Mouse (Mus musculus) spleen, postnatal 36 days (tissue): ENCODE results near the gene Actr2.
"Not testable (repeated sequence)": the region's sequence is repeated elsewhere in the genome, so short reads cannot be mapped to it uniquely, and the experiment has no call there.

Experiments
- DNase-seq, 2 experiments: peaks; one replicate each; pipeline ENCODE4 v3.0.0; 2022; ENCODE audit warnings: low spot score in 2 of 2, mixed read lengths in 1 of 2

Actr2 gene

GRCm38 (mm10) chr11:20112741-20113480 lies at the start of gene Actr2:
TSS of gene Actr2 (minus strand) at chr11:20112913.
- peak; percentile 98 to 99 for DNase-seq

DNA sequence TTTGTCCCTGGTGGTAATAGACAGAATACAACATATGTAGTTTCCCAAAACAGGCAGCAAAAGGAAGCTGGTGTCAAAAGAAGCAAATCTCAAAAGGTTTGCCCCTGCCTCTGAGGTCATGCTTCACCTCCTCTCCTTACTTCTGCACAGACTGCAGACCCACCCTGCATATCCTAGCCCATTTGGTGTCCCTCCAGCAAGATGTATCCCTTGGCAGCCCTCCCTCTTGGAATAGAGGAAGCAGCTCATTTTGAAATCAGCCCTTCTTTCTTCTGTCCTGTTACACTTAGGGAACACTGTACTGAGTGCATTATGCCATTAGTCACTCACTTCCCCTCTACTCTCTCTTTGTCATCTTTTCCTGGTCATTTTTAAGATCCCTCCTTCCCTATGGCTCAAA lies 46.2 kb upstream of the Actr2 start:
- no peak for DNase-seq

DNA sequence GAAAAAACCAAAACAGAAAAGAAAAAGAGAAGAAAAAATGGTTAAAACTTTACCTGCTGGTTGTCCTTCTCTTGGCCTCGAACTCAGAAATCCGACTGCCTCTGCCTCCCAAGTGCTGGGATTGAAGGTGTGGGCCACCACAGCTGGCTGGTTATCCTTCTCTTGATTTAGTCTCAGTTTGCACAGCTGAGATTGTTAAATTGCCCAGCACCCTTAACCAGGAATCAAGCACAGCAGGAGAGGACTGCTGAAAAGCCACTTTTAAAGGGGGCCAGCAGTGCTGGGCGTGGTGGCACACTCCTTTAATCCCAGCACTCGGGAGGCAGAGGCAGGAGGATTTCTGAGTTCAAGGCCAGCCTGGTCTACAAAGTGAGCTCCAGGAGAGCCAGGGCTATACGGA lies 40.8 kb upstream of the Actr2 start:
- DNase-seq: not testable (repeated sequence)

DNA sequence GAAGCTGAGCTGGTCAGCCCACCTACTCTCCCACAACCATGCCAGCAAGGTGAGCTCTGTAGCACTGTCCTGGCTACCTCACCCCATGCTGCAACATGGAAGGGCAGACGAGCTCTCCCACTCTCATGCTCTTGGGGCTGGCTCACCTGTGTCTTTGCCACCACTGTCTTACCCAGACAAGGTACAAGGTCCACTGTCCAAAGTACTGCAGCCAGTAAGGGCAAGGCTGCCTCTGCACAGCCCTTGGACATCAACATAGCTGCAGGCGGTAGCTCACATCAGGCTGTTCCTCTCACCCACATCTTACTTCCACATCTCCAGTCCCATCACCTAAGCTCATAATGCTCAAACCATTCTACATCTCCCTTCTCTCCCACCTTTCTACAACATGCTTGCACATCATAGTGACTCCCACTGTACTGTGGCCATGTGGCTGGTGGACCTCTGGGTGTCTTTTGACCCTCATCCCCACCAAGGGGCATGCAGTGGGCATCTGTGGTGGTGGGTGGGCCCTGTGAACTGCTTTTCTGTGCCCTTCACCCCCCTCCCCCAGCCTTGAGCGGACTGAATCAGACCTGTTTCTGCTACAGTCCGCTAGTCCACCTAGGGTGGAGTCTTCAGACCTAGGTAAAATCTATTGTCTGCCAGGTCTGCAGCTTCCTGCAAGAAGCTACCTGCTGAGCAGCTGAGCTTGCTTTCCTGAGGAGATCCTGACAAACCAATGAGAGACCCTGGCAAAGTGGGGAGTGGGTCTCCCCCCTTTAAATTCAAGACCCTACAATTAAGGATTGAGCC lies 39.6 kb upstream of the Actr2 start:
- no peak for DNase-seq

DNA sequence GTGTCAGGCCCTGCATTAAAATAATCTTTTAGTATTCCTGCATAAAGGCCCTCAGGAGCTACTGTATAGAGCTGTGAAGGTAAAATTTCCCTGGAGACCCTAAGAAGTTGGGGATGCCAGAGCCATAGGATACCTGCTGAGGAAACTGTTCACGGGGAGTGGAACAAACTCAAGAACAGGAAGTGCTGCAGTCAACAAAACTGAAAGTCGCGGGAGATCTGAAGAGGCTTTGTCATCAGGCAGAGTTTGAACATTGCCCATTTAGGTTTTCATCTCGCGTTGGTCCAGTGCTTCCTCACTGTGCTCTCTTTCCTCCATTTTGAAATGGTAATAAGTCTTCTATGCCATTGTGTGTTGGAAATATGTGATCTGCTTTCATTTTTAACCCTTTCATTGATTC lies 38.6 kb upstream of the Actr2 start:
- DNase-seq: no peak

DNA sequence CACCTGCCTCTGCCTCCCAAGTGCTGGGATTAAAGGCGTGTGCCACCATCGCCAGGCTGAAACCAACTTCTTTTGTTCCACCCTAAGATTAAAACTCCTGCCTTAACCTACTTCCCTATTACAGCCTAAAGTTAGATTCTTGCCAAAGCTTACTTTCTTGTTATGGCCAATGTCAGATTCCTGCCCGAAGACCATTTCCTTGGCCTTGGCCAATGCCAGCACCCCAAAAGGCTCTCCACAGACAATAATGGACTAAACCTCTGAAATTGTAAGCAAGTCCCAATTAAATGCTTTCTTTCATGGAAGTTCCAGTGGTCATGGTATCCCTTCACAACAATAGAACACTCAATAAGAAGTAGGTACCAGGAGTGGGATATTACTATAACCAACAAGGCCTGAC lies 37.2 kb upstream of the Actr2 start:
- no peak for DNase-seq

GRCm38 (mm10) chr11:20145383-20145782 lies 32.7 kb upstream of the Actr2 start:
- DNase-seq: no peak

DNA sequence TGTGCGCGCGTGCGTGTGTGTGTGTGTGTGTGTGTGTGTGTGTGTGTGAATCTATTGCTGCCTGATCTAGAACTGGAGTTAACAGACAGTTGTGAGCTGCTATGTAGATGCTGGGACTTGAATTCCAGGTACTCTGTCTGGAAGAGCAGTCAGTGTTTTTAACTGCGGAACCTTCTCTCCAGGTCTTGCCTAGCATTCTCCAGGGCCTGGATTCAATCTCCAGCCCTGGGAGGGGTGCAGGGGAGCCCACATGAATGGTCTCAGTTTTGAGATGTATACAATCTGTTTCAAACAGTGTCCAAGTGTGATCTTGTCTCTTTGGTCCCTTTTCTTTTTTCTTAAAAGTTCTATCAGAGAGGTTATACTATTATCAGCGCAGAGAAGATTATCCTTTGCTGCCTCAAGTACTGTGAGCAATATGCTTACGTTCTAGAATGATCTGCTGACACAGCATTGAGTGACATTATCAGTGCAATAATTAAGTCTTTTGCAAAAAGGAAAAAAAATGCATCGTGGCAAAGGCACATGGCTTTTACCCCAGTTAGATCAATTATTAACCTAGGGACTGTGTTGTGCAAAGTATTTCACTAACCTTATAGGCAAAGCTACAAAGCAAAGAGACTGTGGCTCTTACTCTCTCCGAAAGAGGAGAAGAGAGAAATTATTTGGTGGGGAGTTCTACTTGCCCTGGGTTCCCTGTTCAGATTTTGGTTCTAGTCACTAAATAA lies 32.0 kb upstream of the Actr2 start:
- no peak for DNase-seq

GRCm38 (mm10) chr11:20143687-20144086 lies 31.0 kb upstream of the Actr2 start:
- not testable (repeated sequence) for DNase-seq

DNA sequence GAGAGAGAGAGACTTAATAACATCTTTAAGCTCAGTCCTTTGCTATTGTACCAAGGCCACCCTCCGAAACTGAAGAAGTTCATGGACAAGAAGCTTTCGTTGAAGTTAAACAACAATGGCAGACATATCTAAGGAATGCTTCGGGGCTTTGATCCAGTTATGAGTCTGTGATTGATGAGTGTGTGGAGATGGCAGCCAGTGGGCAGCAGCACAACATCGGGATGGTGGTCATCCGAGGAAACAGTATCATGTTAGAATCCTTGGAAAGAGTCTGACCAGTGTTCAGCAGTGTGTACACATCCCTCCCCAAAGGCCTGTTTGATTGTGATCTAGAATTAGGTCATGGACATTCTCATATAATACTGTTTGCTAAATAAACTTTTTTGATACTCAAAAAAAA lies 29.8 kb upstream of the Actr2 start:
- no peak for DNase-seq

DNA sequence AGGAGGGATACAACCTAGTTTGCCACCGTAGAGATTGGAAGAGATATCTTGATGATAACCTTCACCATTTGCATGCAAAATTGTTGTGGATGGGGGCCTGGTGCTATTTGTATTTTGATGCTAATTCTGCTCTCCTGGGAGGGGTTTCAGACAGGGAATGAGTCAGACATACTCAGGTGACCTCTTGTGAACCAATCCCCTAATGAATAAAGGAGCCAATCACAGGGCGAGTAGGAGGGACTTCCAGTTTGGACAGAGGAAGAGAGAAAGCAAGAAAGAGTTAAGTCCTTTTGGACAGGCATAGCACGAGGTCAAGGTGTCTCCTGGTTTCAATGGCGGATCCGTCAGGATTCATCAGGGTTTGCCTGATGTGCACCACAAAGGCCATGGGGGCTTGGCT lies 27.6 kb upstream of the Actr2 start:
- DNase-seq: no peak

- no peak for DNase-seq
Measured at GRCm38 (mm10) chr11:20139711-20140110, 27.0 kb upstream of the Actr2 start.

DNA sequence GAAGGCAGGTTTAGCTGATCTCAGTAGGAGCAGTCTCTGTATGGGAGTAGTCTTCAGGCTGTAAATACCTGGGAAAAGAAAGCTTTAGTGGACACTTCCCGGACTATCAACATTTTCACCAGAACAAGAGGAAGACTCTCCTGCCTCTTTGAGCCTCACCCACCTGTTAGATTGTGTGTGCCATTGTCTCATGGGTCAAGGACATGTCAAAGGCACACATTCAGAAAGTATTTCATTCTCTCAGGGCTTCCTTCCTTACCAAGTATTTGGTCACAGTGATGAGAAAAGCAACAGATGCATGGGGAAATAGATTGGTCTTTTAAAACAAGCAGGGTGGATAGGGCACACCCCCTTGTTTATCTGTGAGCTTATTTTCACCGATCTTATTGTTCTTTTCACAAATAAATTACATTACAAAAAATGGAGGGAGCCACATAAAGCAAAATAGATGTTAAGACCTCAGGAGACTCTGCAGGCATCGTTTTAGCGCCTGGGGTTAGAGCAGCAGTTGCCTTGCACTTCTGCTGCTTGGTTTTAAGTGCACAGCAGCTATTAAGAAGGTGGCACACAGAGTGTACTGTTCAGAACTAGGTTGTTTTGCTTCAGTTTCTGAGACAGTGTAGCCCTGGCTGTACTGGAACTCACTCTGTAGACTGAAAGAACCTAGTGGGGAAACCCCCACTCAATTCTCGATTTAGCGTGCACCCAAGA lies 25.9 kb upstream of the Actr2 start:
- DNase-seq: no peak

GRCm38 (mm10) chr11:20137872-20138271 lies 25.2 kb upstream of the Actr2 start:
- DNase-seq: no peak

DNA sequence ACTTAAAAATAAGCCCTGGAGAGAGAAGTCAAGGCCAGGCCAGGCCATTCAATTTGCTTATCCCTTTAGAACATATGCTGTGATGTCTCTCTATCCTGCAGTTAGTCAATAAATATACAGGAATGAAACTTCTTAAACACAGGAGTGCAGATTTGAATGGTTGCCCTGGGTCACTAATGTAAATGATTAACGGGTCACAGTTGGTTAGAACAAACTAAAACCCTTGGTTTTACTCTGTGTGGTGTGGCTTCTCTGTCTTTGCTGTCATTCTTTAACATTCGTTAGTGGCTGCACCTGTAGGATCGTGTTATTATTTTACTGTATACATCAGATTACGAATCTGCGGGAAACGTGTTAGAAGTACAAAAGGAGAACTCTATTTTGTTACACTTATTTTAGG lies 23.6 kb upstream of the Actr2 start:
- no peak for DNase-seq

DNA sequence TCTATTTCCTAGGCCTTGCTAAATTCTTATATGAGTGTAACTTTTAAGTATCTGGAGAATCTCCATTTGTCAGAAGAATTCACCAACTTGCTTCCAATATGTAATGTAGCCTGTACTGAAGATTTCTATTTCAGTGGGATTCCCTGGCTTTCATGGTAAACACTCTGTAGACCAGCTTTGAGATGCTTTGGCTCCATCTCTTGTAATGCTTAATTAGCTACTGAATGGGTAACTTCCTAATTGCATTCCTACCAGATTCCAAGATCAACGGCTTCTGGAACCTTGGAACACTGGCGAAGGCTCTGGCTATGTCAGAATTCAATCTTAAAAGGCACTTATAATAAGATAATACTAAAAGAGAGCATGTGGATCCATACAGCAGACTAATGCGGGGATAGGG lies 22.2 kb upstream of the Actr2 start:
- DNase-seq: not testable (repeated sequence)

DNA sequence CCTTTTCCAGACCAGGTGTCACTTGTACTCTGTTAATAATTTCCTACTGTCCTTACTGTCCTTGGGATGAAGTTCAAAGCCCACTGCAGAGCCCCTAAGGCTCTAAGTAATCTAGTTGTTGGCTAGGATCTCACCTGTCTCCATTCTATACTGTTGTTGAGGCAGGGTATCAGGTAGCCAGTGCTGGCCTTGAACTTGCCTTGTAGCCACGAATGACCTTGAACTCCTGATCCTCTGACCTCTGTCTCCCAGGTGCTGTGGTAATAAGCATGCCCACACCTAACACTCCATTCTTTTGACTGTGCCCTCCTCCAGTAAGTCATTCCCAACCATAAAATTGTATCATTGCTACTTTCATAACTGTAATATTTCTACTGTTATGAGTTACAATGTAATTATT lies 21.0 kb upstream of the Actr2 start:
- DNase-seq: no peak

DNA sequence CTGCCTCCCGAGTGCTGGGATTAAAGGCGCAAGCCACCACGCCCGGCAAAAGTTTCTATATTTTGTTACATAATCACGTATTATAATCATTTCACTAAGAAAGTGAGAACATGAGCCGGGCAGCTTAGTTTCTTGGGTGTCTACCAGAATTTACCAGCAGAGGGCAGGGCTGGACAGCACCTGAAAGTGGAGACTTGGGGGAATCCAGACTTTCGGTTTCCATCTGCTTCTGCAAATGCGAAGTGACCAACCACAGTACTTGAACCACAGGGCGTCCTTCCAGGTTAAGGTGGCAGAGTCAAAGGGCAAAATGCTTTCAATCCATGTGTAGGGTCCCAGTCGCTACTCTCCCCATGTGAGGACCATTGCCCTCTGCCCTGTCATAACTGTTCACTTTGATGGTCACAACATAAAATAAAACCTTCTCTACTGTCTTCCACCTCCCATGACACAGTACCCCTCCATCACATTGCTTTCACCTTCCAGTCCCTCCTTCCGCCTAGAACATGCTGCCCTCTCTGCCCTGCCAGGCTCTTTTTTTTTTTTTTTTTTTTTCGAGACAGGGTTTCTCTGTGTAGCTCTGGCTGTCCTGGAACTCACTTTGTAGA lies 20.3 kb upstream of the Actr2 start:
- DNase-seq: peak; percentile 75 to 82

- DNase-seq: no peak
Measured at GRCm38 (mm10) chr11:20126673-20127516, 14.2 kb upstream of the Actr2 start.

- no peak for DNase-seq
Measured at GRCm38 (mm10) chr11:20125423-20125822, 12.7 kb upstream of the Actr2 start.

- no peak for DNase-seq
Measured at GRCm38 (mm10) chr11:20116701-20117100, 4.0 kb upstream of the Actr2 start.
